Mouse (Mus musculus): Measurements from ENCODE around the gene Fbxw4.

GRCm38 (mm10) chr19:45586850-45587249 lies 73.3 kb downstream of the Fbxw4 start:
- TF ChIP-seq CTCF (IDR thresholded peaks at IDR 0.05; ENCODE audit: insufficient read depth, low read depth, low read length), result no peak
- TF ChIP-seq POLR2A (IDR thresholded peaks at IDR 0.05; ENCODE audit: insufficient read depth, low read depth, low read length), result no peak
